Mouse (Mus musculus): ENCODE results near the gene Man1c1.
A peak's percentile ranks its signal among the peaks of the same experiment; 100 is the strongest.

Gene Man1c1

DNA sequence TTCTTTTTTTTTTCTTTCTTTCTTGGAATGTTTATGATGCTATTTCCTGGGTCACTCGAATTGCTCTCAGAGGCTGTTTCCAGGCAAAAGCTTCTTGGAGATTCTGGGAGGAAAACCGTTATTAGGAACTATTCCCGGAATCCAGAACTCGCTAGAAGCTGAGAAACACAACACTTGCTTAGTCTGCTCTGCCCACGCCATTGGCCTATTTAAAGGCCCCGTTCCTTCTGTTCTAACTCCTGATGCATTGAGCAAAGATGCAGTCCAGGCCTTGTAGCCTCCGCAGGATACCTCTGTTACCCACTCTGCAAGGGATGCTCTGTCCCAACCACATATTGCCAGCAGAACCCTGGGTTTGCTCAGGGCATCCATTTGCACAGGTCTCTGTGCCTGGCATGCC, 103.3 kb downstream of the Man1c1 start:
- DNase-seq, result no peak

DNA sequence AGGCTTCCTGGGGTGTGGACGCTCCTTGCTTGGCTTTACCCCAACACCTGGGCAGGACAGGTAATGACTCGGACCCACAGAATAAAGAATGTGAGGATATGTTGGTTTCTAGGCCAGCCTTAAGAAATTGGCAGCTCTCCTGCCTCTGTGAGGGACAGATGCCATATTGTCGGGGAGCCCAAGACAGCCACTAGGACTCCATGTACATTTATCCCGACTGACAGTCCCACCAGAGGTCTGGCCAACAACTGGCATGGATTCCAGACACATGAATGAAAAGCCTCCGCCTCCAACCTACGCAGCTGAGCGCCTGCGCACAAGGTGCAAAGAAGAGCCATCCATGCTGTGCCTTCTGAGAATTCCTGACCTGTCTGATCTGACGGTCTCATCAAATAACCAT, 104.0 kb downstream of the Man1c1 start:
- DNase-seq, result no peak

DNA sequence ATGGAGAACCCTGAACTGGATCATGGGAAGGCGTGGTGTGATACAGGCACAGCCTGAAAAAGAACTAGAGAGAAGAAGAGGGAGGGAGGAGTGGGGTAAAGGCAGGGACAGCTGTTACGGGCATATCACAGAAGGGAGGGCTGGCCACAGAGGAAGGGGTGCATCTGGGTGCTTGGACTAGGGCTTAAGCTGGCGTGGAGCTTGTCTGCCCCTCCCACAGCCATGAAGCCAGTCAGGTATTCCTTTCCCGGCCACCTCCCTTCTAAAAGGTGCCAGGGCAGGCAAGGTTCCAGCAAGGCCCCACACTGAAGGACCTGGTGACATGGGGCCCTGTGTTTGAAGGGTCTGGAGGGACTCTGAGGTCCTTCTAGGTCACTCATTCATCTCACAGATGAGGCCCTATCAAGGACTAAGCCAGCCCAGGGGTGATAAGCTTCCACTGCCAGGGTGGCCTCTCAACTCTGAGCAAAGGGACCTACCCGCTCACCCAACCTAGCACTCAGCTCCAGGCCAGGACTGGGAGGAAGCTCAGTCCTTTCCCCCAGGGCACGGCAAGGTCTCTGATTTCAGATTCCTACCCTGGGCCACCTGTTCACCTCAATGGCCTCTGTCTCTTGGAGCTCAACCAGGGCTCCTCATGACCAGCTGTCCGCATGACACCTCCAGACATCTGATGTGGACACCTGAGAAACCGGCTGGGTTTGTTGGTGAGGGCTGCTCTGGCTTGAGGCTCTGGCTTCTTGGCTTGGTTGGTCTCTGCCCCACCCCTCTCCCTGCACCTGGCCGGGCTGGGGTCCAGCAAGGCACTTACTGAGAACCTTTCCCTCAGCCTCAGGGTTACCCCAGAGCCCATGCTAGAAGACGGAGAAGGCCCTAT, 107.0 kb downstream of the Man1c1 start:
- no peak for DNase-seq

DNA sequence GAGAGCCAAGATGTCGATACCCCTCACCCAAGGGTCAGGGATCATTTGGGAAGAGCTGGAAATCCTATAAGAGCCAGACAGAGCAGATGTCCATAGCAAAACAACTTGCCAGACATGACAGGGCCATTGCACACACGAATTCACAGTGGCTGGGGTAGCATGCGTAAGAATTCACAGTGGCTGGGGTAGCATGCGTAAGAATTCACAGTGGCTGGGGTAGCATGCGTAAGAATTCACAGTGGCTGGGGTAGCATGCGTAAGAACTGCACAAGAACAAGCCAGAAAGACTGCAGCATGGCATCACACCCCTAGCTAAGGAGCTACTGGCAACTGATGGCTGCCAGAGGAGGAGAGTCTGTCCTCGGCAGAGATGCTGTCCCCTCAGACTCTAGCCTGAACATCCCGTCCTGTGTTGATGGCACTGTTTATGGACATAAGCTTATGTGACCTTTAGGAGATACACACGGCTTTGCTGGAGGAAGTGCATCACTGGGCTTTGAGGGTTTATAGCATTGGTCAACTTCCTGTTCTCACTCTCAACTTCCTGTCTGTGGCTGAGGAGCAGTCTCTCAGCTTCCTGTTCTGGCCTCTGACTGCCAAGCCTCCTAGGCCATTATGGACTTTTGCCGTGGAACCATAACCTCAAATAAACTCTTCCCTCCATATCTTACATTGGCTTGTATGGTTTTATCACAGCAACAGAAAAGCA, 109.2 kb downstream of the Man1c1 start:
- DNase-seq, result peak in 1 of 2 experiments; percentile 28

DNA sequence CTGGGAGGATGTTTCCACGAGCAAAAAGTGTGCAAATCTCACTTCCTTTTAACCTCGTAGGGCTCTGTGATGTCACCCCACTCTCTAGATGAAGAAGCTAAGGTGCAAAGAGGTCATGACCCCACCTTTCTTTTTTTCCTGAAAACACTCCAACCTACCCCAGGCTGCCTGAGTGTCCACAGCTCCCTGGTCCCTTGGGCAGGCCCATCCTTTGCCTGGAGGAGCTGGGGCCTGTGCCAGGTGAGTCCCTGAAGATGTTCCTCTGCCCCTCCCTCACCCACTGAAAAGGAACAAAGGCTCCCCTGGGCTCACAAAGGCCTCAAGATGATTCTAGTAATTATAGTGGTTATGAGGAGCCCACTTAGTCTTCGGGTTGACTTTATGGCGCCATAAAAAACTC, 111.6 kb downstream of the Man1c1 start:
- no peak for DNase-seq

DNA sequence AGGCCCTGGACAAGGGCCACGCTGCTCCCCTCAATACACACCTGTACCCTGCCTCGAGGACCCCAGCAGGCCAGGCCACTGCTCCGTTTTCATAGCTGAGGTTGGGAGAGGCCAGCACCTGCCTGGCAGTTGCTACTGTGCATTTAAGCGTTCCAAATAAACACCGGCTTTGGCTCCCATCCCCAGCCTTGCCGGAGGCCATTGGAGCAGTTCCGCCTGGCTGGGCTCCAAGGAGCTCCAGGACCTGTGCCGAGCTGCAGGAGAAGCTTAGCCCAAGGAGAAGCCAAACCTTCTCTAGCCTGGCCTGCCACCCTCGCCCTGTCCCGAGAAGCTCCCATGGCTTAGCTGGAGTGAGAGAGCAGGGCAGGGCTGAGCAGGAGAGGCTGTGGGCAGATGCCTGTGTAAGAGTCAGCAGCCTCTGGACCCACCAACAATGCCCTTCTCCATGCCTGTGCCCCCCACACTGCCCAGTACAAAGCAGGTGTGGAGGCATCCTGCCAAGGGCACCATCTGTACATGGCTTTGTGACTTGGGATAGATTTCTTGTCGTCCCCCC, 112.5 kb downstream of the Man1c1 start:
- peak; percentile 90 to 95 for DNase-seq

DNA sequence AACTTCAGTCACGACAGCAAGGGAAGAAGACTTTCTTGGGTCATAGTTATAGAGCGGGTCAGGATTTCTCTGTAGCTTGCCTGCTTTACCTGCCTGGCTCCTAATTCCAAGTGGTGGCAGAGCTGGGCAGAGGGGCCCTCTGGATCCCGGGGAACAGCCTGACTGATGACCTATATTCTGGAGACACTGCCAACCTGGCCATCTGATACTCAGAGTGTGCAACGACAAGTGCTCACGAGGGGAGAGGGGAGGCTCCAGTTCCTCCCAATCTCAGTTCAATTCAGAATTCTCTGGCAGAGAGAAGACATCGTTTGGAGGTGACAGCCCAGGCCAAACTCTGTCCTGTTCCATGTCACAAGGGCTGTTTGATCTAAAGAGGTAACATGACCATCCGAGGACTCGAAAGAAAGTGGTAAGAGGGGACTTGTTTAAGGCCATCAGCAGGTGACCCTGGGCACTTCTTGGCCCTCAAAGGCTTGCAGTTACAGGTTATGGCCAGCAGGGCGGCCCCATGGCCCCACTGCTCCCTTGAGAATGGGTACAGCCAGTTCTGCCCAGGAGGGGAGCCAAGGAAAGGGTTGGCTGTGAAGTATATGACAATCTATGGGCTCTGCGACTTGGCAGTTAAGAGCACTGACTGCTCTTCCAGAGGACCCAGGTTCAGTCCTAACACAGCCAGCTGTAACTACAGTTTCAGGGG, 113.7 kb downstream of the Man1c1 start:
- peak in 1 of 2 experiments; percentile 35 for DNase-seq

DNA sequence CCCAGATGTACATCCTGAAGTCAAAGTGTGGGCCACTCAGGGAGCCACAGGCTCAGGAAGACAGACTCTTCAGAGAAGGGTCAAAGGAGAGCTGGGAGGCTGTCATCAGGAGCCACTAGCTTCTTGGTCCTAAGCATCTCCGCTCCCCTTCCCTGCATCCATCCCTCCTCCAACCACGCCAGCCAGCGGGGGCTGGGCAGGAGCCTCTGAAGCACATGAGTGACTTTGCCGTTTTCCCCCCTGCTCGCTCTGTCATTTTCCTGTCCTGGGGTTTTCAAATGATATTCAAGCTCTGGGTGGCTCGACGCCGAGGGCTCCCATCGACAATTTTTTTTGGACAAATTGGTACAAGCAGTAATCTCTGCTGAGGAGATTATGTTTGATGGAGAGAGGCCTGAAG, 114.3 kb downstream of the Man1c1 start:
- no peak for DNase-seq

DNA sequence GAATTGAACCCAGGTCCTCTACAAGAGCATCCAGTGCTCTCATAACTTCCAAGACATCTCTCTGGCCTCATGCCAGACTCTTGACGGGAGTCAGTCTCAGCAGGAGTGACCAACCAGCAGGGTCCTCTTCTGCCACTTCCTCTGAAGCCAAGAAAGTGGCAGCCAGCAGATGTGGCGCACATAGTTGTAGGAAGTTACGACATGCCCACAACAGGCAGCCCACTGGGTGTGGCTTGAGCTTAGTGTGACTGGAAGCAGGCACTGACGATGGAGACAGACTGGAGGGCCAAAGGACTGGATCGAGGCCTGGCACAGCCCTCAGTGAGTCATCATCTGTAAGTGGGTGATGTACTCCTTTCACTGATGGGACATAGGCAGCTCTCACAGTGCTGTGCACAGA, 115.1 kb downstream of the Man1c1 start:
- no peak for DNase-seq

DNA sequence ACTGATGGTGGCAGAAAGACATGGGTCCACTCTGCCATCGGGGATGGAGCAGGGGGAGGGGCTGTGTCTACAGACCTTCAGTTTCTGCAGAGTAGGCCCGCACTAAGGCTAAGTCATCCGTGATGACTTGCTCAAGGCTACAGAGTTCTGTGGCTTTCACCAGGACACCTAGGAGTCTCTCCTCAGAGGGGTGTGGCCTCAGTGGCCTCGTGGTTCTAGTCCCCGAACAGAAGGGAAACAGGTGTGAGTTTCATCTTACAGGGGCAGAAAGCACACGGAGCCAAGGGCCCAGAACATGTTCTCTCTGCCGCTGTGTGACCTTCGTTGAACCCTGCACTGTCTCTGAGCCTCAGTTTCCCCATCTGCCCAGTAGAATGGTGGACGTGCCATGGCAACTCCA, 115.8 kb downstream of the Man1c1 start:
- no peak for DNase-seq

DNA sequence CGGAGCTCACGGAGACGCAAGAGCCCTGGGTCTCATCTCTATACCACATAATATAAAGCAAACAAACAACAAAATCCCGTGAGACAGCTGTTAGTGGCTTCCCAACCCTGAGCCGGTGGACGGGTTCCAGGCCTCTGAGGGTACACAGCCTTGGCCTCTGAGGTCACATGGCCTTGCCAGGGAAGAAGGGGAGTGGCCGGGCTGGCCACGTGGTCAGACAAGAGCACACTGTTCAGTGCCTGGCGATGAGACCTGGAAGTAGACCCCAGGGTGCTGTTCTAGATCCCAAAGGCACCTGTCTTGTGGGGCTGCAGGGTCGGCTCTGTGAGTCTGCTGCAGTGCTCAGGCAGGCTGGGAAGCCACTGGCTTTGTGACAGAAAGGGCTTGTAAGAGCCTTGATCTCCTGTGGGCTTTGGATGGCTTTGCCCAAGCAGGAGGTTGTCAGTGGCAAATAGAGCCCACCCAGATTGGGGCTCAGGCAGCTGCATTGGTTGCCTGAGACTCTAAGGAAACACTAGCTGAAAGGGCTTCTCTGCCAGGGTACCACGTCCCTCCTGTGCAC, 116.4 kb downstream of the Man1c1 start:
- DNase-seq, result no peak

DNA sequence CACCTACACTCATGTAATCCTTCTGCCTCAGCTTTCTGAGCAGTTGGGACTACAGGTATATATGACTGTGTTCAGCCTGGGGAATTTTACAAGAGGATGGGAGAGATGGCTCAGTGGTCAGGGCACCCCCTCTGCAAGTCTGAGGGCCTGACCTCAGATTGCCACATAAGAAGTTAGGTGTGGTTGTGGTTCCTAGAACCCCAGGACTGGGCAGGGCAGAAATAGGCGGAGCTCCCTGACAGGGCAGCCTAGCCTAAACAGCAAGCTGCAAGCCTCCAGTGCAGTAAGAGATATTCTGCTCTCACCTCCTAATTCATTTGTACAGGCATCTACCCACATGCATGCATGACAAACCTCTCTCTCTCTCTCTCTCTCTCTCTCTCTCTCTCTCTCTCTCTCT, 117.5 kb downstream of the Man1c1 start:
- no peak for DNase-seq

DNA sequence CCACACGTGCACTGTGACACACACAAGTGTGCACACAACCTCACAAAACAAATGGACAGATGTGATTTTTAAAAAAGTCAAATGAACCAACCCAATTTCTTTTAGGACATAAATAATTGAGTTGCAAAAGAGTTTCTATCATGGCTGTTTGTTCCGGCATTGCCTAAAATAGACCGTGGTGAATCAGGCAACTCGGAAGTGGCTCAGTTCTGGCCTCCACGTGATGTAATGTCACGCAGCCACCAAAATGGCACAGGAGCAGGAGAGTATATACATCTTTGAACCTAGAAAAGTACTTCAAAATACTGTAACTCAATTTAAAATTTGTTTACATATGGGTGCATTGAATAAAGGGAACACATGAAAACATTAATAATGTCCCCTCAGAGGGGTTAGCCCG, 118.0 kb downstream of the Man1c1 start:
- DNase-seq, result no peak

DNA sequence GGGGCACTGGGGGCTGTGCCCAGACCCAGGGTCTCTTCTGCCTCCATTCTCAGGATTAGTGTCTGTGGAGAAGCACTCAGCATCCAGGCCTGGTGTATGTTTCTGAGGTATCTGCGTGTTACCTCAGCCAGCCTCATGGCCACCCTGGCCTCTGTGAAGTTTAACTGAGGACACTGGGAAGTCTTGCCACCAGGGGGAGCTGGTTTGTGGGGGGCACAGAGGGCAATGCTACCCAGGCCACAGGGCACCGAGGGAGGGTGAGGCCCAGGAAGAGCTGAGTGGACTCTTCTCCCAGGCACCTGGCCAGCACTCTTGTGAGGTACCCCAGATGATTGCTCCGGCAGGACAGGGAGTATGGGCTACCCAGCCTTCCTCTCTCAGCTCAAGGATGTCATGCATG, 120.6 kb downstream of the Man1c1 start:
- DNase-seq, result peak in 1 of 2 experiments; percentile 69

DNA sequence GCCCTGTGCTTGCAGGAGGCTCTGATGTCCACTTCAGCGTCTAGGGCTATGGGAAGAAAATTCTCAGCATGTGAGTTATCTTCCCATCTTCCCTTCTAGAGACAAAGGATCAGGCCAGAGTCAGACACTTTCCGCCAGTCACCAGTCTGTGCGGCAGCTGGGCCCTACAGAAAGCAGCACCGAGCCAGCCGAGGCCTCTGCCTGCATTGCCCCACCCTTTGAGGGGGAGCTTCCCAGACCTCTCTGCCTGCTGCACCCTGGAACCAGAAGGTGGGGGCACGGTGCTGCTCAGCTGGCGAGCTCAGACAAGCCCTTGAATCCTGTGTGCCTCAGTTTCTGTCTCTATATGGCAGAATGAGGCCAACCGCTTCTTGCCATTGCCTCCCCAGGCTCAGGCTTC, 122.7 kb downstream of the Man1c1 start:
- no peak for DNase-seq

DNA sequence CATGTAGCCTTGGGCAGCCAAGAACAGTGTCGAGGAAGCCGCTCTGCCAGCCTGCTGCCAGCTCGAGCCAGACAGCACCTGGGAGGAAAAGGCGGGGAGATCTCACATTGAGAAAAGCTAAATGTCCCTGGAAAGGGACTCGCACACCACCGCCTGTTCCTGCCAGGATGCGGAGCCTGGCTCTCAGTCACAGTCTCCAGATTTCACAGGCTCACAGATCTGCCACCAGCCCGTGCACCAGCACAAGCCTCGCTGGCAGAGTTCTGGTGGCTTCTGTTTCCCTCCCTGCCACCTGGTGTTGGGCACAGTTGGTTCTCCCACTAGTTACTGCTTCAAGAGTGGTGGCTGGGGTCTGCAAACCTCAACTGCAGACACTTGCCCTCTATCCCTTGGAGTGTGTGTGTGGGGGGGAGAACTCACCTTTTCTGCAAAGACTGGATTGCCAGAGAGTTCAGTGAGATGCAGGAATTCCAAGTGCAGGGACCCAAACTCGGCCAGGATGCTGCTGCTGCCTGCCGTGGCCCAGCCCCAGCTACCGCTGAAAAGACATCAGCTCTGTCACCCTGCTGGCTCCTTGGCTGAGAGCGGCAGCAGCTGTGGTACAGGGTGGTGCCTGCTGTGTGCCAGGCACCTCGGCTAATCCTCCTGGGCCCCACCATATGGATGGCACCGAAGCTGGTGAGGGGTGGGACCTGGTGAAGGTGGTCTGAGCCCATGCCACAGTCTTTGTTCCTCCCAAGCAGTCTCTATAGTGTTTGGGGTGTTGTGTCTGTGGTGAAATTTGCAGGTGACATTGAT, 123.5 kb downstream of the Man1c1 start:
- DNase-seq, result no peak

DNA sequence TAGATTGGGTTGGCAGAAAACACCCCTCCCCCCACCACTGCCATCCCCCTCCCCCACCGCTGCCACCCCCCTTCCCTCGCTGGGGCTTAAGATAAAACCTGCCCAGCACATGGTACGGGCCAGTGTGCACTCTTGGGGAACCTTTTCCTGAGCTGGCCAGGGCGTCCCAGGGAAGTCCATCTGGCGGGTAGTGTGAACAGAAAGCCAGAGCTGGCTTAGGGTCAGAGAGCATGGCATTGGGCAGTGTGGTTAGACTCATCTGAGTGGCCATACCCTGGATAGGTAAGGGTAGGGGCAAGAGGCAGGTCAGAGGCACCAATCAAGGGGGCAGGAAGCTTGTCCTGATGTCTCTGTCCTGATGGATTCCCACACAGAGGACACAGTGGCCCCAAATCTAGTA, 124.5 kb downstream of the Man1c1 start:
- DNase-seq, result no peak

DNA sequence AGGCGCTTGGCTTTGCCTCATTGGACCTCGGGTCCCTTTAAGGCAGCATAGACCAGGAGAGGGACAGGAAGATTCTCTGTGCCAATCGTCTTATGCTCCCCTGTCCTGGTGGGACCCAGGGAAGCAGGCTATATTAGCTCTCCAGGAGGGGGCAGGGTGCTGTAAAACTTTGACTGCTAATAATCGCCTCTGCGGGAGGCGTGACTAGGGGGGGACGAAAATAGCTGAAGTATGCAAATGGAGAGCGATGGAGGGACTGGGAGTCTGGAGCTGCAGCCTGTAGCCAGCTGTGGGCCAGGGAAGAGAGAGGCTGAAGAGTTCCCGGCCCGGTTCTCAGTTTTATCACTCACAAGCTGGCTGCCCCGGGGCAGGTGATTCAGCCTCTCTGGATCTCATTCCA, 124.9 kb downstream of the Man1c1 start:
- DNase-seq, result peak; percentile 31 to 46

DNA sequence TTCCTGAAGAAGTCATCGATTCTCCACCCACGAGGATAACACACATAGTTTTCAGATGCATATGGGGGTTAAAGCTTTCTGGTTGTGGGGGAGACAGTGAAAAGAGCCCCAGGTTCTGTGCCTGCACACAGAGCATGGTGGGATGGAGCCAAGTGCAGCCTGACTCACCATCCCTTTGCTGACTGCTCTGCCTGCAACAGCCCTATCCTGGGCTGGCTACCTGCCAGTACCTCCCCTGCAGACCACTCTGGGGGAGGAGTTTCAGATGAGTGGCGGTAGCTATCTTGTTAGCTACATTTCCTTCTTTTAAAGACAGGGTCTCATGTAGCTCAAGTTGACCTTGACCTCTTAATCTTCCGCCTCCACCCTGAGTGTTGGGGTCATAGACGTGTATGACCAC, 125.7 kb downstream of the Man1c1 start:
- no peak for DNase-seq

DNA sequence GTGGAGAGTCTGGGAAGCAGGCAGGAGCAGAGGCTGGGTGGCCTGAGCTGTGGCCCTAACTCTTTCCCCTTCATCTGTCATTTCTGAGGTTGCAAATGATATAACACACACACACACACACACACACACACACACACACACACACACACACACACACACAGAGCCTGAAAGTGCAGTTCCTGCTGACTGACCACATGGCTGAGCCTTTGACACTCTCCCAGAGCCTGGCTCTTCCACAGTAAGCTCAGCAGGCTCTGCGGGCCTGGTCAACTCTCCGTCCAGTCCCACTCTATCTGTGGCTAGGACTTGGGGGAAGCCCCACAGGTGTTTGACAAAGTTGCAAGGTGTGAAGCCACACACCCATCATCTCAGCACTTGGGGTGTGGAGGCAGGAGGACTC, 126.8 kb downstream of the Man1c1 start:
- no peak for DNase-seq

DNA sequence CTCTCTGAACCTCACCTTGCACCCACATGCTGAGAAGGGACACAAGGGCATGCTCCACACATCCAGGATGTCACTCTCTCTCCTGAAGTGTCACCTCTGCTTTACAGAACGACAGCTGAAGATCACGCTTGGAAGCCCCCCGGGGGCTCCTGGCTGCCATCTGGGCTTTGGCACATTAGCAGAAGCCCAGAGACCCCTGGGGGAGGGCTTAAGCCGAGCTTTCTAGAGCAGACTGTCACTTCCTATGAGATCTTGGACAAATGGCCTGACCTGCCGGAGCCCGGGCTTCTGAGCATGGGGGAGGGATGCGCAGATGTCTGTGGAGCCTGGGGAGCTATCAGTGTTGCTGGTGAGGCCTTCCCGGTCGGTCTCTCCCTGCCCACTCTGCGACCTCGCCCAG, 128.6 kb downstream of the Man1c1 start:
- DNase-seq, result no peak
